Mouse (Mus musculus): ENCODE data around the gene Slc7a5. TPM values are rescaled to one million over a fixed set of nuclear protein-coding genes. Genes with fewer than 3 reads are reported as not detected.

The Slc7a5 gene
- polyA plus RNA-seq, 1 experiment, result 104 TPM

DNA sequence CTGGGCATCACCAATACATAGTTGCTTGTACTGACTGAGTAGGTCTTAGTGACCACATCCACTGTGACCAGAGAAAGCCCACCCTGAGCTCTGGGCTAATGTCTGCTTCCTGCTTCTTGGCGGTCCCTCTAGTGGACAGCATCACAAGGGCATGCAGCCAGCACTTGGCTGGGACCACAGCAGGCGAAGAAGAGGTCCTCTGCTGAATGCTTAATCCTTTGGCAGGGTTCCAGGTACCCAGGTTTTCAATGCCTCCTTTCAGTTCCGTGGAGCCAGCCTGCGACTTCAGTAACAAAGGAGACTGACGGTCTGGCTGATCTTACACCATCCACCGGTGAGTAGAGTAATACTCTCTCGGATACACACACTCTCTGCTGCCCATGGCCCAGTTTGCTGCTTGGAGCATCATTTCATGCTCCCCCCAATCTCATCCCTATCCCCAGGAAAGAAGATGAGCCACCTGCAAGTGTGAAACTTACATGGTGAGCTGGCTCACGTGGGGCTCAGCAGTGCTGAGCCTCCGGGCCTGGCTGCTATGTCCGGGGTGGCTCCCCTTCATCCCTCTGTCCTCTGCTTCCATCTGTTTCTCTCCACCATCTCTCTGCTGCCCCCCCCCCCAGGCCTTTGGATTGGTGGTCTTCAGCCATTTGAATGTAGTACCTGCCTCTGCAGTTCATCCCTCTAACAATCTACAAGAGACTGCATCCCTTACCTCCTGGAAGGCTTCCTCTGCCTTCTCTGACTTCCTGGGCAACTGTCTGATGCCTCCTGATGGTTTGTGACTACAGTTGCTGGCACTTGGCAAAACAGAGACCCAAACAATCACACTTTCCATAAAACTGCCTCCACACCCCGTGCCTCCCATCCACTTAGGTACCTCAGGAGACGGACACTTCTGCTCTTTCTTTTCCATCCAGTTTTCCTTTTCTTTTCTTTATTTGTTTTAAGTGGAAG, 28.1 kb upstream of the Slc7a5 start:
- H3K27ac ChIP-seq (ENCODE audit: control insufficient read depth, insufficient read depth, low read depth, low read length), result no peak overlapping the region
- no peaks in the 10 kb centered on the region for H3K36me3 ChIP-seq (ENCODE audit: control insufficient read depth, insufficient read depth, low read length)
- TF ChIP-seq POLR2A (IDR thresholded peaks at IDR 0.05; ENCODE audit: control insufficient read depth, low read depth, low read length), result no peak
- TF ChIP-seq CTCF (IDR thresholded peaks at IDR 0.05; ENCODE audit: control insufficient read depth, insufficient read depth, insufficient replicate concordance, low read depth, low read length), result peak; percentile 43; the same call in 1 of the 2 replicates
- no peaks in the 10 kb centered on the region for H3K27me3 ChIP-seq (ENCODE audit: control insufficient read depth, insufficient read depth, low read length)
- peaks cover 8% of the 10 kb centered on the region for H3K4me1 ChIP-seq (ENCODE audit: control insufficient read depth, insufficient read depth, low read length)
- H3K4me3 ChIP-seq (ENCODE audit: control insufficient read depth, low read depth, low read length), result no peak overlapping the region

DNA sequence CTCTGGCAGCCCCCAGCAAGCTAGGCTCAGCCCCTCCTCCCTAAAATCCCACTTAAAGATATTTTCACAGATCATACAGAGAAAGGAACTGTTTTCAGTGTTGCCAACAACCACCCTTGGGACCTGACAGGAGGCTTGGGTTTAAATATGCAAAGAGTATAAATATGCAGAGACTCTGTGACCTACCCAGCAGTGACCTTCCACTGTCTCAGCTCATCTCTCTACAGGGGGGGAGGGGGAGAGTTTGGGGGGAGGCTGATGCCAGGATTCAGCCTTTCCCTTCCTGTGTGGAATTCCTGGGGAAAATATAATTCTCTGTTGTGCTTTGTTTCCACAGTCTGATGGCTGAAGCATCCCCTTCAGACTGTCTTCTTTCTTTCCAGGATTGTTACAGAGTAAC, 27.4 kb upstream of the Slc7a5 start:
- peaks cover 8% of the 10 kb centered on the region for H3K4me1 ChIP-seq (ENCODE audit: control insufficient read depth, insufficient read depth, low read length)
- no peak overlapping the region for H3K27ac ChIP-seq (ENCODE audit: control insufficient read depth, insufficient read depth, low read depth, low read length)
- no peak overlapping the region for H3K4me3 ChIP-seq (ENCODE audit: control insufficient read depth, low read depth, low read length)
- H3K36me3 ChIP-seq (ENCODE audit: control insufficient read depth, insufficient read depth, low read length), result no peaks in the 10 kb centered on the region
- TF ChIP-seq POLR2A (IDR thresholded peaks at IDR 0.05; ENCODE audit: control insufficient read depth, low read depth, low read length) (no peak), CTCF (IDR thresholded peaks at IDR 0.05; ENCODE audit: control insufficient read depth, insufficient read depth, insufficient replicate concordance, low read depth, low read length) (no peak)
- no peaks in the 10 kb centered on the region for H3K27me3 ChIP-seq (ENCODE audit: control insufficient read depth, insufficient read depth, low read length)

DNA sequence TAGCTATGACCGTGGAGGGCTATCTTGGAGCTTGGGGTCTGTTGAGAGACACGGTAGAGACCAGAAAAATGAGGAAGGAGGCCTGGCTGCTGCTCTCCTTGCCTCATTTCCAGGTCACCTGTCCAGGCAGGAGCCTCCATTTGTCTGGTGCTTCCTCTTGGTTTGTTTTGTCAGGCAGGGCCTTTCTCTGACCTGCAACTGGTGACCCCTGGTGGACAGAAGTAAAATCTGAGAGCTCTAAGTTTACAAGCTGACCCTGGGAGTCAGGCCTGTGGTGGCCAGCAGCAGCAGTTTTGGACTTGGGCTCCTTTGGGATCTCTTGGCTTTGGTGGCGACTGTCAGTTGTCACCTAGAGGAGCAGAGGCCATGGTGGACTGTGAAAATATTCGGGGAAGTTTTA, 27.0 kb upstream of the Slc7a5 start:
- Histone ChIP-seq H3K36me3 (ENCODE audit: control insufficient read depth, insufficient read depth, low read length) (no peaks in the 10 kb centered on the region), H3K27ac (ENCODE audit: control insufficient read depth, insufficient read depth, low read depth, low read length) (no peak overlapping the region), H3K4me1 (ENCODE audit: control insufficient read depth, insufficient read depth, low read length) (peaks cover 8% of the 10 kb centered on the region), H3K27me3 (ENCODE audit: control insufficient read depth, insufficient read depth, low read length) (no peaks in the 10 kb centered on the region), H3K4me3 (ENCODE audit: control insufficient read depth, low read depth, low read length) (no peak overlapping the region)
- TF ChIP-seq CTCF (IDR thresholded peaks at IDR 0.05; ENCODE audit: control insufficient read depth, insufficient read depth, insufficient replicate concordance, low read depth, low read length) (peak; percentile 35; the same call in 1 of the 2 replicates), POLR2A (IDR thresholded peaks at IDR 0.05; ENCODE audit: control insufficient read depth, low read depth, low read length) (no peak)

DNA sequence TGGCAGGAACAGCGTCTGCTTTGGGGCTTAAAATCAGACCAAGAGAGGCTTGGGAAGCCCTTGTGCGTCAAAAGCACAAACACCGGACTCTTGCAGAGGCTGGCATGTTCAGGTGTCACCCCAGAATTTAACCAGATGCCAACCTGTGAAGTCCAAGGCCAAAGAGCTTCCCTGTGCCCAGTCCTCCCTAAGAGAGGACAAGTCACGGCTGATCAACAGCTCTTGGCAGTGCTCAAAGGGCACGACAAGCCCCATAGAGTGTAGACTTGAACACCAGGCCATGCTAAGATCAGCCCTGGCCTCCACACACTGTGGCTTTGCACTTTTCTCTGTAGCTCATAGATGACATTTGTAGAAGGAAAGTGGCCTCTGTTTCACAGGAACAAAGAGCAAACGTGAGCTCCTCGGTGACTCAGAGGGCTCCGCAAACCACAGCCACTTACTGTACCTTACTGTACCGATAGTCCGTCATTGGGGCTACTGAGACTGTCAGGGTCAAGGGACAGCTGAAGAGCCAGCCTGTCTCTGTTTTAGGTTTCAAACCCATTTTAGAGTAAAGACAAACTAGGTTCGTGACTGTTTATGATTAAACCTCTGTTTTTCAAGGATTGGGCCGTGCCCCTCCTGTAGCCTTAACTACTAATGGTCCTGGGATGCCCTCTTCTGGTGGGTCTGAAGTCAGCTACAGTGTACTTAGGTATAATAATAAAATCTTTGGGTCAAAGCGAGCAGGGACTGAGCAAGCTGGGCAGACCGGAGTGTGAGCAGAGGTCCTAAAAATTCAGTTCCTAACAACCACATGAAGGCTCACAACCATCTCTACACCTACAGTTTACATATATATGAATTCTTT, 25.4 kb upstream of the Slc7a5 start:
- Histone ChIP-seq H3K36me3 (ENCODE audit: control insufficient read depth, insufficient read depth, low read length) (no peaks in the 10 kb centered on the region), H3K4me1 (ENCODE audit: control insufficient read depth, insufficient read depth, low read length) (peaks cover 8% of the 10 kb centered on the region), H3K27ac (ENCODE audit: control insufficient read depth, insufficient read depth, low read depth, low read length) (peak overlapping the region; percentile 26; the same call in 1 of the 2 replicates), H3K4me3 (ENCODE audit: control insufficient read depth, low read depth, low read length) (no peak overlapping the region), H3K27me3 (ENCODE audit: control insufficient read depth, insufficient read depth, low read length) (no peaks in the 10 kb centered on the region)
- TF ChIP-seq POLR2A (IDR thresholded peaks at IDR 0.05; ENCODE audit: control insufficient read depth, low read depth, low read length) (no peak), CTCF (IDR thresholded peaks at IDR 0.05; ENCODE audit: control insufficient read depth, insufficient read depth, insufficient replicate concordance, low read depth, low read length) (no peak)

DNA sequence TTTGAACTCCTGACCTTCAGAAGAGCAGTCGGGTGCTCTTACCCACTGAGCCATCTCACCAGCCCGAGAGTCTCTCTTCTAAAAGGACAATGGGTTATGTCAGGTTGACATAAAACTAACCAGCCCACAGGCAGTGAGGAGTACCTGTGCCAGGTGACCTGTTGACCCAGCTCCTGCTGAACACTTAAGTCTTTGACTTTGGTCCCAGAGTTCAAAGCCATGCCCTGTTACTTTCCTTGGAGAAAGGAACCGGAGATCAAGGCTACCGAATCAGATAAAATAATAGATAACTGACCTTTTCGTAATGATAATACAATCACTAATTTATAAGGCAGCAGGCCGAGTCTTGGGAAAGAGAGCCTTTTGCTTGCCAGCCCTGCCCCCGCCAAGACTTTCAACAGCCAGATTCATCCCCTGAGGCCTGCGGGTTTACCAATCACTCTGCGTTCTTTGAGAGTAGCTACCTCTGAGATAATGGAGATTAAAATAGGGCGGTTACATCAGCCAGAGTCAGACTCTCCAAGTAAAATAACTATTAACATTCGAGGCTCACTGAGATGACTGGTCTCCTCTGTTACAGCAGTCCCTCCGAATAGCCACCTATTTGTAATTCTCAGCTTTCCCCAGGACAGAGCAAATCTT, 24.7 kb upstream of the Slc7a5 start:
- no peaks in the 10 kb centered on the region for H3K27me3 ChIP-seq (ENCODE audit: control insufficient read depth, insufficient read depth, low read length)
- H3K27ac ChIP-seq (ENCODE audit: control insufficient read depth, insufficient read depth, low read depth, low read length), result no peak overlapping the region; the same call in 1 of the 2 replicates
- H3K4me3 ChIP-seq (ENCODE audit: control insufficient read depth, low read depth, low read length), result no peak overlapping the region
- TF ChIP-seq CTCF (IDR thresholded peaks at IDR 0.05; ENCODE audit: control insufficient read depth, insufficient read depth, insufficient replicate concordance, low read depth, low read length) (no peak), POLR2A (IDR thresholded peaks at IDR 0.05; ENCODE audit: control insufficient read depth, low read depth, low read length) (no peak)
- no peaks in the 10 kb centered on the region for H3K36me3 ChIP-seq (ENCODE audit: control insufficient read depth, insufficient read depth, low read length)
- peaks cover 8% of the 10 kb centered on the region for H3K4me1 ChIP-seq (ENCODE audit: control insufficient read depth, insufficient read depth, low read length)

- Histone ChIP-seq H3K36me3 (ENCODE audit: control insufficient read depth, insufficient read depth, low read length) (no peaks in the 10 kb centered on the region), H3K4me3 (ENCODE audit: control insufficient read depth, low read depth, low read length) (no peak overlapping the region), H3K27ac (ENCODE audit: control insufficient read depth, insufficient read depth, low read depth, low read length) (no peak overlapping the region), H3K4me1 (ENCODE audit: control insufficient read depth, insufficient read depth, low read length) (peaks cover 8% of the 10 kb centered on the region), H3K27me3 (ENCODE audit: control insufficient read depth, insufficient read depth, low read length) (no peaks in the 10 kb centered on the region)
- no peak for TF ChIP-seq CTCF (IDR thresholded peaks at IDR 0.05; ENCODE audit: control insufficient read depth, insufficient read depth, insufficient replicate concordance, low read depth, low read length)
- no peak for TF ChIP-seq POLR2A (IDR thresholded peaks at IDR 0.05; ENCODE audit: control insufficient read depth, low read depth, low read length)
These were observed 24.1 kb upstream of the Slc7a5 start for GRCm38 (mm10) chr8:121931571-121931970.

Data from testis, adult 2 months (tissue).